Mouse (Mus musculus) MEL (cell line): Measurements from ENCODE around the gene Rtn2.

Source experiments
- CTCF ChIP-seq, 3 experiments: IDR thresholded peaks in 2 of 3; conservative IDR thresholded peaks in 1 of 3; 2 replicates each; pipeline ENCODE4 v1.5.1; 2011 to 2012; ENCODE audit warnings: low read length in 3 of 3, low read depth in 2 of 3, mild to moderate bottlenecking in 2 of 3, improper control_type of control experiment in 1 of 3, inconsistent platforms in 1 of 3, mixed read lengths in 1 of 3, moderate library complexity in 1 of 3; ENCODE audit not compliant: control insufficient read depth in 1 of 3, insufficient read depth in 1 of 3, poor library complexity in 1 of 3, severe bottlenecking in 1 of 3
- HCFC1 ChIP-seq: IDR thresholded peaks from 2 replicates; pipeline ENCODE4 v1.6.1; 2012; ENCODE audit warnings: low read depth, mild to moderate bottlenecking, inconsistent platforms, low read length, improper control_type of control experiment, moderate library complexity

DNA sequence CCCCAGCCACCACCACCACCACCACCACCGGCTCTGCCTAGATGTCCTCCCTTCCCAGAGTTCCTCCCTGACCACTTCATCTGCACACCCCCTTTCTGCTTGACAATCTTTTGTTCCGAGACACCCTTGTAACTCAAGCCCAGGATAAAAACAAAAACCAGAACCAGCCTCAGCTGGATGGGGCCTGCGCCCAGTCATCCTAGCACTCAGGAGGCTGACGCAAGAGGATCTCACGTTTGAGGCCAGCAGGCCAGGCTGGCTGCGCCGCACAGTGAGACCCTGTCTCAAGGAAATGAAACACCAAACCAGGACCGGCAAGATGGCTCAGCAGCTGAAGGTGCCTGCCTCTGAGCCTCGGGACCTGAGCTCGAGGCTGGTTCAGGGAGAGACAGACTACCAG is 15.4 kb upstream of the Rtn2 start:
- TF ChIP-seq HCFC1 (no peak), CTCF (IDR thresholded peaks at IDR 0.05 in 2 of 3, conservative IDR thresholded peaks at IDR 0.05 in 1 of 3; ENCODE audit: control insufficient read depth in 1 of 3, insufficient read depth in 1 of 3, low read depth in 2 of 3, low read length in 3 of 3, poor library complexity in 1 of 3, severe bottlenecking in 1 of 3) (no peak)
